Mouse (Mus musculus): ENCODE measurements around the gene Cpa4. TPM values are rescaled to one million over a fixed set of nuclear protein-coding genes. Genes with fewer than 3 reads are reported as not detected.

Gene Cpa4
- total and polyA plus RNA-seq, 3 experiments, result not detected

- no peaks in the 10 kb centered on the region for H3K79me2 ChIP-seq (replicated peaks; ENCODE audit: control insufficient read depth, insufficient read depth, low read length)
- no peak overlapping the region for H3K9ac ChIP-seq (ENCODE audit: low read depth, low read length)
- H3K4me1 ChIP-seq (ENCODE audit: control insufficient read depth, insufficient read depth, low read length), result no peaks in the 10 kb centered on the region
- peak in 1 of 2 experiments; percentile 22 for DNase-seq
- no peak overlapping the region for H3K4me3 ChIP-seq
- WGBS, result 80% methylated on average over 4 of the region's 4 CpGs
- intact Hi-C loops (cut with DNase I), result no loop called here
- H3K36me3 ChIP-seq (ENCODE audit: control insufficient read depth, insufficient read depth, low read length), result no peaks in the 10 kb centered on the region
- H3K27me3 ChIP-seq (ENCODE audit: control insufficient read depth, insufficient read depth, low read length), result no peaks in the 10 kb centered on the region
- TF ChIP-seq CTCF (IDR thresholded peaks at IDR 0.05) (no peak), EP300 (IDR thresholded peaks at IDR 0.05; ENCODE audit: insufficient read depth, low read depth, low read length) (no peak), POLR2A (IDR thresholded peaks at IDR 0.05; ENCODE audit: insufficient read depth, low read depth, low read length) (no peak)
- no peak overlapping the region for H3K27ac ChIP-seq
Measured at GRCm38 (mm10) chr6:30620591-30620990, 52.4 kb downstream of the Cpa4 start.

DNA sequence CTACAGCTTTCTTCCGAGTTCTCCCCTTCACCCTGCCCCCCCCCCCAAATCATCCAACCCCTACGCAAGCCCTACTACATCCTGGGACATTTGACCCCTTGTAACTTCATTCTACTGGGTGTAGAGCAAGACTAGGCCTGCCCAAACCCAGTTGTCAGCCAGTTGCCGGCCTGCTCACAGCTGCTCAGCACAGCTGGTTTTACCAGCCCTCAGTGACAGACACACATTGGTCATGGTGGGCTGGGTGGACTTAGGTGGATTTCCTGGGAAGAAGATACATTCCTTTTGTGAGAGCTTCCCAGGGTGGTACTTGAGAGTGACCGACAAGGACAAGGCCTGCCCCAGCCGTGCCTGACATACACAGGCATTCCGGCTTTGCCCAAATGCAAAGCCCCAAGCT is 52.8 kb downstream of the Cpa4 start:
- no peak overlapping the region for H3K27ac ChIP-seq
- H3K27me3 ChIP-seq (ENCODE audit: control insufficient read depth, insufficient read depth, low read length), result no peaks in the 10 kb centered on the region
- 87% methylated on average over 6 of the region's 6 CpGs for WGBS
- H3K4me1 ChIP-seq (ENCODE audit: control insufficient read depth, insufficient read depth, low read length), result no peaks in the 10 kb centered on the region
- no peaks in the 10 kb centered on the region for H3K79me2 ChIP-seq (replicated peaks; ENCODE audit: control insufficient read depth, insufficient read depth, low read length)
- intact Hi-C loops (cut with DNase I), result no loop called here
- no peak overlapping the region for H3K9ac ChIP-seq (ENCODE audit: low read depth, low read length)
- no peak for DNase-seq
- H3K36me3 ChIP-seq (ENCODE audit: control insufficient read depth, insufficient read depth, low read length), result no peaks in the 10 kb centered on the region
- H3K4me3 ChIP-seq, result no peak overlapping the region
- no peak for TF ChIP-seq EP300 (IDR thresholded peaks at IDR 0.05; ENCODE audit: insufficient read depth, low read depth, low read length)

DNA sequence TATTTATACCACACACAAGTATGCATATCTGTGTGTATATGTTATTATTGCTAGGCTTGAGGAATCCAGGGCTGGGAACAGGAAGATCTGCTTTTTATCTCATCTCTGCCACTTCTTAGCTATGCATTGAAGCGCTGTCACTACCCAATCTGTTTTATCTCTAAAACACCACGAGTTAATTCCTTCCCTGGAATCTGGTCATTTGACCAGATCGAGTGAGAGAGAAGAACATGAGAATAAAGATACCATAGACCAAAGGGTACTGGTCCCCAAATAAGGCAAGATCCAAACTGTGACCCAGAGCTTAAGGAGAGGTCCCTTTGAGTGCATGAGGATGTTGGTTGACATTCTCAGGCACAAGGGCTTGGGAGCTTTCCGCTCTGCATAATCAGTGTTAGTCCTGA is 53.8 kb downstream of the Cpa4 start:
- H3K27ac ChIP-seq, result no peak overlapping the region
- no peaks in the 10 kb centered on the region for H3K27me3 ChIP-seq (ENCODE audit: control insufficient read depth, insufficient read depth, low read length)
- 36% methylated on average over 4 of the region's 4 CpGs for WGBS
- no peaks in the 10 kb centered on the region for H3K4me1 ChIP-seq (ENCODE audit: control insufficient read depth, insufficient read depth, low read length)
- intact Hi-C loops (cut with DNase I), result no loop called here
- DNase-seq, result no peak
- no peaks in the 10 kb centered on the region for H3K79me2 ChIP-seq (replicated peaks; ENCODE audit: control insufficient read depth, insufficient read depth, low read length)
- H3K36me3 ChIP-seq (ENCODE audit: control insufficient read depth, insufficient read depth, low read length), result no peaks in the 10 kb centered on the region
- TF ChIP-seq POLR2A (IDR thresholded peaks at IDR 0.05; ENCODE audit: insufficient read depth, low read depth, low read length), result no peak
- no peak for TF ChIP-seq CTCF (IDR thresholded peaks at IDR 0.05)
- no peak for TF ChIP-seq EP300 (IDR thresholded peaks at IDR 0.05; ENCODE audit: insufficient read depth, low read depth, low read length)
- no peak overlapping the region for H3K4me3 ChIP-seq
- H3K9ac ChIP-seq (ENCODE audit: low read depth, low read length), result no peak overlapping the region

DNA sequence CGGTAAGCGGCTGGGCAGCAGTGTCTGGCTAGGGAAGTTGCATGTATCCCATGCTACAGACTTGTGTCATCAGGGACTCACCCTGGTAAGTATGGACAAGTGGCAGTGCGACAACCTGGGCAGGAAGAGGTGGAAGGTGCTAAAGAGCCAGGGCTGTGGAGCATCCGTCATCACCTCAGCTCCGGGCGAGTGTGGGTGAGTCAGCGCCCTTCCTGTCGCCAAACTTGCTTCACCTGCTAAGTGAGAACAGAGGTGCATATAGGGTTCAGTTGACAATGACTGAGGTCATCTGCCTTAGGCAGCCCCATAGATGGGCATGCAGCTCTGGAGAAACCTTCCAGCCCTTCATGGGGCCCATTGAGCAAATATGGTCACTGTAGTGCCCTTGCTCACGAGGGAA is 56.6 kb downstream of the Cpa4 start:
- Histone ChIP-seq H3K4me1 (ENCODE audit: control insufficient read depth, insufficient read depth, low read length) (no peaks in the 10 kb centered on the region), H3K27me3 (ENCODE audit: control insufficient read depth, insufficient read depth, low read length) (no peaks in the 10 kb centered on the region), H3K79me2 (replicated peaks; ENCODE audit: control insufficient read depth, insufficient read depth, low read length) (no peaks in the 10 kb centered on the region), H3K9ac (ENCODE audit: low read depth, low read length) (no peak overlapping the region), H3K27ac (no peak overlapping the region), H3K4me3 (no peak overlapping the region), H3K36me3 (ENCODE audit: control insufficient read depth, insufficient read depth, low read length) (no peaks in the 10 kb centered on the region)
- intact Hi-C loops (cut with DNase I), result no loop called here
- TF ChIP-seq CTCF (IDR thresholded peaks at IDR 0.05), result no peak
- TF ChIP-seq POLR2A (IDR thresholded peaks at IDR 0.05; ENCODE audit: insufficient read depth, low read depth, low read length), result no peak
- TF ChIP-seq EP300 (IDR thresholded peaks at IDR 0.05; ENCODE audit: insufficient read depth, low read depth, low read length), result no peak
- 89% methylated on average over 9 of the region's 9 CpGs for WGBS
- peak in 1 of 2 experiments; percentile 9 for DNase-seq

GRCm38 (mm10) chr6:30628152-30628551 is 60.0 kb downstream of the Cpa4 start:
- intact Hi-C loops (cut with DNase I), result no loop called here
- no peak overlapping the region for H3K27ac ChIP-seq
- TF ChIP-seq EP300 (IDR thresholded peaks at IDR 0.05; ENCODE audit: insufficient read depth, low read depth, low read length), result no peak
- TF ChIP-seq CTCF (IDR thresholded peaks at IDR 0.05), result no peak
- no peak for TF ChIP-seq POLR2A (IDR thresholded peaks at IDR 0.05; ENCODE audit: insufficient read depth, low read depth, low read length)
- no peaks in the 10 kb centered on the region for H3K27me3 ChIP-seq (ENCODE audit: control insufficient read depth, insufficient read depth, low read length)
- 85% methylated on average over 6 of the region's 6 CpGs for whole genome bisulfite sequencing
- H3K9ac ChIP-seq (ENCODE audit: low read depth, low read length), result no peak overlapping the region
- DNase-seq, result no peak
- no peak overlapping the region for H3K4me3 ChIP-seq
- H3K36me3 ChIP-seq (ENCODE audit: control insufficient read depth, insufficient read depth, low read length), result no peaks in the 10 kb centered on the region
- H3K4me1 ChIP-seq (ENCODE audit: control insufficient read depth, insufficient read depth, low read length), result no peaks in the 10 kb centered on the region
- H3K79me2 ChIP-seq (replicated peaks; ENCODE audit: control insufficient read depth, insufficient read depth, low read length), result no peaks in the 10 kb centered on the region

DNA sequence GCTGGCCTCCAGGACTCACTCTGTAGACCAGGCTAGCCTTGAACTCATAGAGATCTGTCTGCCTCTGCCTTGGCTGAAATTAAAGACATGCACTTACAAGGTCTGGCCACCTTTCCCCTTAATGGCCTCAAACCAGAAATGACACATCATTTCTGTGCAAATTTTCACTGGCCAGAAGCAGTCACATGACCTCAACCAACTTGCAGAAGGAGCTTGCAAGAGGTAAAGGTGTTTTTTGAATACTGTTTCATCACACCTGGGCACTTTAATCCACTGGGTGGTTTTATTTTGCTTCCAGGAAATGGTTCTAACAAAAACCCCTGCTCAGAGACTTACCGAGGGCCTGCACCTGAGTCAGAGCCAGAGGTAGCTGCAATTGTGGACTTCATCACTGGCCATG is 61.8 kb downstream of the Cpa4 start:
- intact Hi-C loops (cut with DNase I), result no loop called here
- Histone ChIP-seq H3K4me3 (no peak overlapping the region), H3K27ac (no peak overlapping the region), H3K36me3 (ENCODE audit: control insufficient read depth, insufficient read depth, low read length) (no peaks in the 10 kb centered on the region), H3K79me2 (replicated peaks; ENCODE audit: control insufficient read depth, insufficient read depth, low read length) (no peaks in the 10 kb centered on the region), H3K27me3 (ENCODE audit: control insufficient read depth, insufficient read depth, low read length) (no peaks in the 10 kb centered on the region), H3K9ac (ENCODE audit: low read depth, low read length) (no peak overlapping the region), H3K4me1 (ENCODE audit: control insufficient read depth, insufficient read depth, low read length) (no peaks in the 10 kb centered on the region)
- no peak for TF ChIP-seq CTCF (IDR thresholded peaks at IDR 0.05)
- no peak for TF ChIP-seq EP300 (IDR thresholded peaks at IDR 0.05; ENCODE audit: insufficient read depth, low read depth, low read length)
- TF ChIP-seq POLR2A (IDR thresholded peaks at IDR 0.05; ENCODE audit: insufficient read depth, low read depth, low read length), result no peak
- no peak for DNase-seq
- 91% methylated on average over 1 of the region's 1 CpGs for WGBS

Data from heart, adult 2 months (tissue).